Mouse (Mus musculus) WW6 (cell line): Measurements from ENCODE around the gene Pde11a.
A peak's percentile ranks its signal among the peaks of the same experiment; 100 is the strongest.

Experiments used
- DNase-seq: peaks from one replicate; pipeline ENCODE4 v3.0.0-alpha.2; 2013; ENCODE audit warnings: low read depth, low spot score

Pde11a gene

GRCm38 (mm10) chr2:76097284-76097683 is 241.3 kb downstream of the Pde11a start:
- no peak for DNase-seq

DNA sequence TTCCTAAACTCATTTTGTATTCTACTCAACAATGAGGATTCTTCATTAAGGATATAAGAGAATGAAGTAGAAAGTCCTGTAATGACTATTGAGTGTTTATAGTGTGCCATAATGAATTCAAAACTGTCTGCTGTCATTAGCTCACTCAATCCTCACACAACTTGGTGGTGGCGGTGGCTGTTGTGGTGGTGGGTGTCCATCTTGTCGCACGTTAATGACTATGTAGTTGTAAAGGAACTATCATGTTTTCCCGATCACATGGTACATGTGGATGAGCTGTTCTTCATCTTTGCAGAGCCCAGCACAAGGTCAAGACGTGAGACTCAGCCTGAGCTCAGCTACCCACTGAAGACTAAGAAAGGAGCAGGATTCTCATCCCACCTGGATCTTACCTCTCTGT is 242.7 kb downstream of the Pde11a start:
- no peak for DNase-seq

DNA sequence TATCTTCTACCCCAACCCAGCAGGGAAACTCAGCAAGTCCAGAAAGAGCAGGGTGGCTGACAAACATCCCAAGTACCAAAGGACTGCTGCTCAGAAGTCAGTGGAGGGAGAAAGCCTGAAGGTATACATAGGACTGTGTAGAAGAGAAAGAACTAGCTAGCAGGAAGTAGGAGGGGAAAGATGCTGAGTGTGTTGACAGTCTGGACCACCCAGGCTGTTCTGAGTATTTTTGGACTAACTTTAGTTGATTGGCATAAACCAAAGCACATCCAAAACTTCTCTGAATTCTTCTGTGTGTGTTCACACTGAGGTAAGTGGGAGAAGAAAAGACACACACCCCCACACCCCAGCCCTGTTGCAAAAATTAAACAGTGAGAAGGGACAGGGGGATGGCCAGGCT is 248.1 kb downstream of the Pde11a start:
- no peak for DNase-seq

DNA sequence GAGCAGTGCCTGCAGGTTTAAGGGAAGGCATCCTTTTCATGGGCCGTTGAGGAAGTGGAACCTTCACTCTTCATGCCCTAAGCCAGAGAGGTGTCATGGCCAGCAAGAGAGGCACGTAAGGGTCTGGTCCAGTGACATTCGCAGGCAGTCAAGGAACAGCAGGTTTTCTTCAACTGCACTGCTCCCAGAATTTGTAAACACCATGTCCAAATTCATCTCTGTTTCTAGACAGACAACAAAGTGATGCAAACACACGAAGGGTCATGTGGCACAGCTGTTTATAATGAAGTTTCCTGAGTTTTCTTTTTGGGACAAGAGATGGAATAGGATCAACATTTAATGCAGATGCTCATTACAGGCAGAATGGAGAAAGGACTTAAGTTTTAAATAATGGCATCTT is 249.7 kb downstream of the Pde11a start:
- no peak for DNase-seq

GRCm38 (mm10) chr2:76088413-76088812 is 250.2 kb downstream of the Pde11a start:
- DNase-seq = no peak

- no peak for DNase-seq
Observed at GRCm38 (mm10) chr2:76087170-76087569, 251.4 kb downstream of the Pde11a start.

- no peak for DNase-seq
Observed at GRCm38 (mm10) chr2:76084982-76085381, 253.6 kb downstream of the Pde11a start.

DNA sequence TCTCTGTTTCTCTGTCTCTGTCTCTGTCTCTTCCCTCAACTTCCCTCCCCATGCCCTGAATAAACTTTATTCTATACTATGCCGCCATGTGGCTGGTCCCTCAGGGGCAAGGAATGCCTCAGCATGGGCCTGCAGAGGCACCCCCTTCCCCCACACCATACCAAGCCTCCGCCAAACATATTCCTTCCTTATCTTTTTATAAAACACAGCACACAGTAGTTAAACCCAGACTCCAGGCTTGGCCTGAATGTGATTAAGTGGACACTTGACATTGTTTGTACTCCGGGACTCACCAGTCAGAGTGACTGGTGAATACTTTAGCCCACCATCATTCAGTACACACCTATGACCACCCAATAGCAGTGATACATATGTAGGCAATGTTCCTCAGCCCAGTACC is 254.7 kb downstream of the Pde11a start:
- DNase-seq = no peak

DNA sequence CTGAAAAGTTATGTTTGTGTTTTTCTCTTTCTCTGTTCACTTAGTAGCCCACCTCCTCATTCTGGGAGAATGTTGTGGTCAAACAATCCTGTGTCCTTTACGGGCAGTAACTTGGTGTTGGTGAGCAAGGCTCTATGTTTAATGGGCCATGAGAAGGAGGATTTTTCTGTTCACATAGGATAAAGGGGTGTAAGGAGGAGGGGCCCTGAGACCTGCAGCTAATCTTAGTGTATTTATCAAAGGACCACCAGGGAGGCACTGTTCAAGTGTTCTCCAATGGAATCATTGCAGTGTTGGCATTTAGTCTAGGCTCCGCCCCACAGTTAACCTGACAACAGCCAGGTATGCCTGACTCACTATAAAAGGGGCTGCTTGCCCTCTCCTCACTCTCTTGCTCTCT is 255.2 kb downstream of the Pde11a start:
- DNase-seq = no peak

GRCm38 (mm10) chr2:76081991-76082390 is 256.6 kb downstream of the Pde11a start:
- DNase-seq = no peak

- DNase-seq = peak; percentile 58
Observed at GRCm38 (mm10) chr2:76080549-76080948, 258.0 kb downstream of the Pde11a start.

DNA sequence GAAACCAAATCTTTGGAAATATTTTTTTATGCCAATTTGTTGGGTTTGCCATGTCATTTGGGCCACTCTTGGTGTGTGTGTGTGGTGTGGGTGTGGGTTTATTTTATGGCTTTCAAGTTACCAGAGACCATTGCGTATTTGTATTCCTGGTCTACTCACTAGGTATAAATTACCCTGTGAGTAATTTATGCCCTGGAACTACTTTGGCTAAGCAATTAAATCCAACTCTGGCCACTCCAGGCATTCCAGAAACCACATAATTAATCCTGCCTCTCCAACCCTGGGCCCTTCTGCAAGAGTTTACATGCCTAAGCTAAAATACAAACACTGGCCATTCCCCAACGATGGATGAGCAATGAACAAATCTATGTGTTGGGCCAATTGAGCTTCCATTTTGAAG is 261.7 kb downstream of the Pde11a start:
- DNase-seq = no peak

DNA sequence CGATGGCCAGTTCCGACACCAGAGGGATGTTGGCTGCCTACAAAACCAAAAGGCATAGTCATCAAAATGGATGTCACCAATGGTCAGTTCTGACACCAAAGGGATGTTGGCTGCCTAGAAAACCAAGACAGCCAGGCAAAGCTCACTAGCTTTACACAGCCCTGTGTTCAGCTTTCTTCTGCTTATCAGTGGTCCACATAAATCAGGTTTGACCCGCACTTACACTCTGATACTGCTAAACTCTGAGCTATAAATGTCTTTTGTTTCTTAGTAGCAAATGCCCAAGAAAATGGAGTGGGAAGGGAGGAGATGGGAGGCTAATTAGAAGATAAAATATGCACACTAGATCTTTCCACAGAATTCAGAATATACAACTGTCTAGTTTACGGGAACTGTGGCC is 262.5 kb downstream of the Pde11a start:
- no peak for DNase-seq

- DNase-seq = no peak
Observed at GRCm38 (mm10) chr2:76073079-76073478, 265.5 kb downstream of the Pde11a start.

GRCm38 (mm10) chr2:76070432-76071306 is 267.9 kb downstream of the Pde11a start:
- DNase-seq = peak; percentile 64

DNA sequence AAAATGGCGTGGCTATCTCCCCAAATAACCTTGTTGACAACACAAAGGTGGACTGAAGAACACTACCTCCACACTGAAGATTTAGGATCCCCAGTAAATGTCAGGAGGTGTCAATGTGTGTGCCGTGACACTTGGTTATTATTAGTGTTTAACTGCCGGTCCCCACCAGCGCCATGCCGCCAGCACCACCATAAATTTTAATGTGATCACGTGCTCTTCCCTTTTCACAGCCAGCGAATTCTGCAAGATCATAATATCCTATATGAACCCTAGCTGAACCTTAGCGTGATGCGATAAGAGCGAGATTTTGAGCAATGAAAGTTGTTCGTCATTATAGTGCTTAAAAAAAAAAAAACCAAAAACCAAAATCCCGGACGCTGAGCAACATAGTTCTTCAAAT is 269.3 kb downstream of the Pde11a start:
- no peak for DNase-seq

DNA sequence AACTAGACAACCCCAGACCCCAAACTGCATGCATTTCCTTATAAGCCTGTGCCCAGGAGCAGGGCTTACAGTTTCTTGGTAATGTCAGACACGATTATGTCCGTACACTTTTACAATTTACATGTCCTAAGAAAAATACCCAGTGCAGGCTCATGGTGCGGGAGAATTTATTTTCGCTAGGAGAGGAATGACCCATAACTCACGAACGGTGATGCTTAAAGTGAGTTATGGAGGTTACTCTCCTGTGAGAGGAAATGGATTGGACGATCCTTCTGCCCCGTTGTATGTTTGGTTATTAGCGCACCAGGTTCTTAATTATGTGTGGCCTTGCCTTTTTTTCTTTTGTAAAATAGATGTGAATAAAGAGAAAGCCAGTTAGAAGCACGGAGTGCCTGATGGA is 270.4 kb downstream of the Pde11a start:
- DNase-seq = no peak

- no peak for DNase-seq
Observed at GRCm38 (mm10) chr2:76067144-76067543, 271.4 kb downstream of the Pde11a start.

DNA sequence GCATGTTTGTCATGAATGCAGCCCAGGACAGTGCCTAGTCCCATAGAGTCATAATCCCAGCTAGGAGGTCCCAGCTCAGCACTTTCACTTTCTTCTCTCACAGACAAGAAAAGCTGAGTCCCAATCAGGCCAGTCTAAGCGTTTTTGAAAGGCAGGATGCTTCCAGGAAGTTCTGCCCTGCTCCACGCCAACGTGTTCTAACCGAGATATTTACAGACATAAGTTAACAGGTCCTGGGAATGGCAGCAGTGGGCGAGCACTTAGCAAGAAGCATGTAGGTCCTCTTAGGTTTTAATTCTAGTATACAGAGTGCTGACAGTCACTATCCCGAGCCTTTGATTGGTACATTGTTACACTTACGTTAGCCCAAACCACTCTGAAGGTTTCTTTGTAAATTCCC is 273.3 kb downstream of the Pde11a start:
- no peak for DNase-seq

DNA sequence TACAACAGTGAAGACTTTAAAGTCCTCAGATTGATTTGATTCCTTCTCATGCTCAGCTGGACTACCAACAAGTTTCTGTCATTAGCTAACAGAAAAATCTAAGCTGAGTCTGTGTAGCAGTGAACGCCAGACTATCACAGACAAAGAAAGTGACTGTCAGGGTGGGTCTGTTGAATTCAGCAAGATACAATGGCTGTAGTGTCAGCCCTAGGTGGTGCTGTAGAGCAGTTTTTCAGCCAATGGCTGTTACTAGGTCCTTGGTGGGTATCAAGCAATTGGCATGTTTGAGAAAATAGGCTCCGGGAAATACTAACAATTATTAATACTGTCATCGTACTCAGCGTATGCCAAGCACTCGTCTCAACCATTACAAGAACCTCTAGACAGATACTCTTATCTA is 274.5 kb downstream of the Pde11a start:
- peak; percentile 54 for DNase-seq

DNA sequence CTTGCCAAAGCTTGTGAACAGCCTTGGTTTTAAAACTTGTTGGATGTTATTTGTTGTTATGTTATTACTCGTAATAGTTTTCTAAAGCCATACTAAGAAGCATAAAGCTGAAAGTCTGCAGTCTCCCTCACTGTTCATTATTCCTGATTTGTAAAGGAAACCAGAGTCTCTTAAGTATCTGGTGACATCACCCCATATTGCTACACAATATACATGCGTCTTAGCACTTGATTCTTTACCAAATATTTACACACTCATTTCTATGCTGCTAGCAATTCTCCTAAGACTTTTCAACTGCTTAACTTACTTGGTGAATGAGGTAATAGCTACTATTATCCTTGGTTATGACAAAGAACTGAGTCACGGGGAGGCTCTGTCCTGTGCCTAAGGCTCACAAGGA is 278.4 kb downstream of the Pde11a start:
- no peak for DNase-seq

DNA sequence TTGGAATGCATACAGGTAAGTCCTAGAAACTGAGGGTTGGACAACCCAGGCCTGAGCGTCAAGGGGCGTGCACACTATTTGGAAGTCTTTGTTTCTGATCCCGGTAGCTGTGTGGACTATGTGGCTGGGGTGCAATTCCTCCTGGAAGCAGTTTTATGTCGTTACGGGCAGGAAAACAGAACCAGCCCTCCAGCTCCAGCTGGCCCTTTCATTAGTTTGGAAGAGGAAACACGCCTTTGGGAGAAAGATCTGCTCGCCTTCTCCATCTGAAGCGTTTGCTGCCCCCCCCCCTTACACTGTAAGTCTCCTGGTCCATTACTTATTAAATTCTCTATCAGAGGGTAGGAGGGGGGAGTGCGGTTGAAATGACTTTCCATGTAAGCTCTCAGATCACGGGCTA is 279.0 kb downstream of the Pde11a start:
- no peak for DNase-seq

GRCm38 (mm10) chr2:76058661-76059467 is 279.7 kb downstream of the Pde11a start:
- DNase-seq = no peak
